Mouse (Mus musculus) thymus, postnatal 0 days (tissue): ENCODE measurements at regions not wholly inside any gene's neighbourhood (a gene's known extent, or its start where the extent isn't known, plus 50 kb on each side); places are given as distances from the start of the nearest gene placed in this dataset.

Experiments
- DNase-seq: peaks from one replicate; pipeline ENCODE4 v3.0.0-alpha.2; 2015; ENCODE audit warnings: low spot score

DNA sequence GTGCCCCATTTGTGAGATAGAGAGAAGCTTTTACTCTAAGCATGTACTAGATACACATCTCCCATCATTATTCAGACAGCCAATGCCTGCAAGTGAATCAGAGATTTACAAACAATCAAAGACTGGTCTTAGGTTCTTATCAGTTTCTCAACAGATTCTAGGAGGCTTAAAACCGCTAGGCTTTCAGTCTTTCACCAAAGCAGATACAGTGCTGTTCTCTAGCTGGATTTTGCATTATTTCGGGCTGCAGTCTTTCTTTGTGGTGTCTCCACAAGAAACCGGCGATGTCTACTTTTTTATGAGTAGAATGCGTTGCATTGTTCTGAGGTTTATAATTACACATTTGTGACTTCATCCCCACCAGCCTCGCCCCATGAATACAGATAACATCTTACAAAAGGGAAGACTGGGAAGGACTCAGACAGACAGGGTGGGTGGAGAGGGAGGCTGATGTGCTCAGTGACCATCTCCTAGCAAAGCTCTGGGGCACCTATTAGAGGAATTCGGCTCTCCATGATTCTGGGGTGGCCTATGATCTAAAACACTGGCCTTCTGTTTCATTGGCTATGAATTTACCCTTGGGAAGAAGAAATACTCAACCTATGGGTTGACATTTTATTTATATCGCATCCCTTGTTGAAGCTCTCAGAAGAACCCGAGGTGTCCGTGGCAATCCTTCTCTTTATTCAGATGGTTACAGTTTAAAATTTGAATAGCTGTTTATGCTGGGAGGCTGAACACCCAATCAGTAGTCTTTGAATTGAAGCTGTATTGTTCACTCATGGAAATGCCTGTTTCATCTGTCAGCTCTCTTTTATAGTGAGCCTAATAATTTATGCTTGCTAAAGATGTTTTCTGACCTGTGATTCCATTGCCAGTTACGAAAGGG lies 343.8 kb downstream of the Tmem161b start:
- no peak for DNase-seq

DNA sequence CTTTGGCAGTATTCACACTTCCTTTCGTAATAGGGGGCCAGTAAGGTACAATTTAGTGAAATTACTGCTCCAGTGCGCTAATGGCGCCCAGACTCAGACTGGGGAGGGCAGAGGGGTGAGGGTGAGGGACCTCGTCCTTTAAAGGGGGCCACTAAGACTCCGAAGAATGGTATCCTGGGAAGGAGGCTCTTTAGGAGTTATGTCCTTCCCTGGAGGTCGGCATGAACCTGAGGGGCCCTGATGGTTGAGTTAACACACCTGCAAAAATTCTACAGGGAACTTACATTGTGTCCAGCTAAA lies 344.4 kb downstream of the Tmem161b start:
- no peak for DNase-seq

DNA sequence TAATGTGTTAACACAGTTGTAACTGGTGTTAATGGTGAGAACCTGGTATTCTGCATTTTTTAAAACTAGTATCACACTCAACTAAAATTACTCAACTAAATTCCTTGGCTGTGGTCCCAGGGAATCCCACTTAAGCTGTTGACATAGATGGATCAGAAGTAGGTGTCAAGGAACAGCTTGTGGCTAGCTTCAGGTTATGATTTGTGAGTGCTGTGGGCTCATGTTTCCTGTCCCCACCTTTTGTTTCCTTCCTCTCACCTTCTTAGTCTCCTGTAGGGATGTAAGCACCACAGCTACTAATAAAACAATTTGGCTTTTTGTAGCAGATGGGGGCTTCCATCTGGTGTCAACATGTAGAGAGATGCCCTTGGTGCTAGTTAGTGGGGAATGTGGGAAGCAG lies 347.3 kb downstream of the Tmem161b start:
- no peak for DNase-seq

DNA sequence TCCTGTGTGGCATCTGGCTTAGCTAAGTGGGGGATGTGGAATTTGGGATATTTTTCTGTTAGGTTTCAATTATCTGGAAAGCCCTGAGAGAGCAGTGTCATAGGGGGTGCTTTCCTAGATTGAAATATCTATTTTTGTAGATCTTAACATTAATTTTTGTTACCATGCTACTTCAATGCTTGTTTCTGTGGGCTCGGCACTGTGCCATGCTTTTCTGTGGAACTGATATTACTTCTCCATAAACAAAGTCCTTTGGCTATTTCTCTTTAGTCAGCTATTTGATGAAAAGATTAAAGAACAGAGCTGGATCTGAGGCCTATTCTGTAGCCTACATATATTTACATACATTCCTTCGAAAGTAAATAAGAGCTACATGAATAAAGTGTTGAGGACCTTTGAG lies 348.1 kb downstream of the Tmem161b start:
- no peak for DNase-seq

DNA sequence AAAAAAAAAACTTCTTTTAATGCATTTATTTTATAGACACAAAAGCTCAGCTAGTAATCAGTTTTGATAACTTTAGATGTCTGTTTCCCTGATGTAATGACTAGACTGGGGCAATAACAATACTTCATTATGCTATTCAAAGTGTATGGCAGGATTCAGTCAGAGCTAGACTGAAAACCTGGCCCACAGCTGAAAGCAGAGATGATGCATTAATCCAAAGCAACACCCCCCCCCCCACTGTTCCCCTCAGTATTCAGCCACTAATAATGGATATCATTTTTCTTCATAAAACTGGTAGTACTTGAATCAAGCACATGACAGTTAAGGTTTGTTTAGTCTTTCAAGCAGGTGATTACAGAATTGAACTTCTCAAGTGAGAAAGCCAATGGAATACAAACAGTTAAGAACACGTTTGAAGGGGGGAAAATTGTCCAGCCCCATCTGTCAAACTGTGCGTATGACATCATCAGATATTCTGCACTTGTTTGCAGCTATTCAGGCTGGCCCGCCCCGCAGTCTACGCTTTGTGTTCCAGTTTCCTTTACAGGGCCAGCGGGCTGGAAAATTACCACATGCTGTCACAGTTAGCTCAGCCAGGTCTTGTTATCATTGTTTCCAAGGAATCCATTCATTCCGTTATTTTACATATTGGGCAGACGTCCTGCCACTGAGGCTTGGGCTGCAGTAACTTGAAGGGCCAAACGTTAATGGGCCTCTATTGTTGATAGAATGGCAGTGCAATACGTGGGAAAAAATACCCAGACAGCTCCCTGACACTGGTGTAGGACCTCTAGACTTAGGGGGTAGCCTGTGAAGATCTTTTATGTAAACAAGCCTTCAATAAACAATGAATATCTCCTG lies 349.1 kb downstream of the Tmem161b start:
- DNase-seq: no peak

DNA sequence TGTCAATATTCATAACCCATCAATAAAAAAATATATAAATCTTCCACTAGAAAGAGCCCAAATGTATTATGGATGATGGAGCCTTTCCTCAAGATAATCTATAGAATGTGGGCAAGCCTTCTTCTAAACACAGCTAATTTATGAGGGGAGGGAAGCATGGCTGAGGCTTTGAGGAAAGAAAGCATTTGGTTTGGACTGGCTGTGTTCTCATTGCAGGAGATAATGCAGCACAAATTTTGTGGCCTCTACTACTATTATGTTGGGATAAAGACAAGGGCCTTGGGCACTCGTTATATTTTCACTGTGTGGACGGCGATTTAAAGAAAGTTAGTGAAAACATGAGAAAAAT lies 349.7 kb downstream of the Tmem161b start:
- no peak for DNase-seq

DNA sequence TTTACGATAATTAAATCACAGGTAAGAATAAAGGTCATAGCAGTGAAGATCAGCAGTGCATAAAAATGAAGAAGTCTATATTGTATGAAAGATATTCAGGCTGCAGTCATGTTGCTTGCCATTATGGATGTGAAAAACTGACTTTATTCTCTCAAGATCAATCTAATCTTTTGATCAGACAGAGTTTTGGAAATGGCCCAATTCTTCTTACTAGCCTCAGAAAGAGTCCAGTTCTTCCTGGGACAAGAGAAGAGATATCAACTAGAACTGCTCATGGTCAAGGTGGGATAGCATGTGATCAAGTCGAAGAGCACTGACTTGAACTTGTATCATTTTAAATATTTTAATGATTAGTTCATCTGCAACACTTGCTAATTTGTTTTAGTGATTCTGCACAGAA lies 350.1 kb downstream of the Tmem161b start:
- DNase-seq: no peak

DNA sequence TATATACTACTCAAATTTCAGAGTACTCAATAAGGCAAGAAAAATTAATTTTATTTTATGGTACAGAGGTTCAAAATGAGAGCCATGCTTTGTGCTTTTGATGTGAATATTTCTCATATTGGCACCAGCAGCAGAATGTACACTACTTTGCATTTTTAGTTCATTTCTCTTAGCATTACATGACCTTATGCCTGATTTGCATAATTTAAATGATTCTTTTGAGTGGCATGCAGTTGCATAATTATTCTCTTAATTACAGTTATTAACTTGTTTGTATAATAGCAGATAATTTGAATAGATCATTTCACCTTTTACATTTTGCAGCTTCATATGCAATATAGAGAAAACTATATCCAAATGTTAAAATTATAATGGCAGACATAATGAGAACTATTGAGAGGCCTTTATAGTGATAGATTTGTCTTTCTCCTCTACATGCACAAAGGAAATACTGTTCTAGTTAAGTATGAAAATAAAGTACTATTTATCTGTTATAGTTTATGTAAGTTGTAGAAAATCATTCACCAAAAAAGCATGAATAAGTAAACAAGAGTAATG lies 374.6 kb downstream of the Tmem161b start:
- DNase-seq: no peak

DNA sequence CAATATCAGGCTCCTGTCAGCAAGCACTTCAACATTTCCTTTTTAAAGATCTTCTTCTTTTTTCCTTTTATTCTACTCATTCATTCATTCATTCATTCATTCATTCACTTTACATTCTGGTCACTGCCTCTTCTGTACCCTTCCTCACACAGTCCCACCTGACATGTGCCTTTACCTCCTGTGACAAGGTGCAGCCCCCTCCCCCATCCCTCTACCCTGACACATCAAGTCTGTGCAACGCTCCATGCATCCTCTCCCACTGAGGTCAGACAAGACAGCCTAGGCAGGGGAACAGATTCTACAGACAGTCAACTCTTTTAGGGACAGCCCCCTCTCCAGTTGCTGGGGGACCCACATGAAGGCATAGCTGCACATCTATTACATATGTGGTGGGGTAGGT lies 380.5 kb downstream of the Tmem161b start:
- DNase-seq: no peak

DNA sequence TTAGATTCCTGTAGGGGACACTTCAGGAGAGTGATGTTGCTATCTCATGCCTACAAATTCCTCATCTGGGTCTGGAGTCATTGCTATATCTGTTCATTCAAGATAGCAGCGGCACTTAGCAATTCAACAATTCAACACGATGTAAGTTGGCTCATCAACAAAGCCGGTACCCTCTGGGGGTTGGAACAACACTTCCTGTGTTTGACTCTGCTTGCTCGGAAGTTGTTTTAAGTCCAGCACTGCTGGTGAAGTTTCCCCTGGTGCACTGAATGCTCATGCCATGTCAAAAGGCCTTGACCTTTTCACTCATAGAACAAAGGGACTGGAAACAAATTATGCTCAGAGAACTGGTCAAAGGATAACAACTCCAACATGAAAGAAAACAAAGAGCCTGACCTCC lies 390.4 kb downstream of the Tmem161b start:
- DNase-seq: no peak

DNA sequence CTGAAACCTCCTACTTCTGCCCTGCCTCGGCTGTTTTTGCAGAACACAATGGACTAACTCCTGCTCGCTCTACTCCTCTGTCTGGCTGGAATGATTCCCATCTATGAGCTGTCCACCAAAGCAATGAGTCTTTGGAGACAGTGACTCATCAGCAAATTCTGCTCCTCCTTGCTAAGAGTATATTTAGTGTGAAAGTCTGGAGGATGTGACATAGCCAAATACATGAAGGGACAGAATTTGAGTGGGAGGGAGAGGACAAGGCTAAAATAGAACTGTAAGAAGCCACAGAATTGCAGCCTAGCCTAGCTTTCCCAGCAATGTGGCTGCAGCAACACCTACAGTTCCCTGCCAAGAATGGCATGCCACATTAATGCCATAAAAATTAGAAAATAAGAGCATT lies 390.9 kb downstream of the Tmem161b start:
- DNase-seq: no peak

DNA sequence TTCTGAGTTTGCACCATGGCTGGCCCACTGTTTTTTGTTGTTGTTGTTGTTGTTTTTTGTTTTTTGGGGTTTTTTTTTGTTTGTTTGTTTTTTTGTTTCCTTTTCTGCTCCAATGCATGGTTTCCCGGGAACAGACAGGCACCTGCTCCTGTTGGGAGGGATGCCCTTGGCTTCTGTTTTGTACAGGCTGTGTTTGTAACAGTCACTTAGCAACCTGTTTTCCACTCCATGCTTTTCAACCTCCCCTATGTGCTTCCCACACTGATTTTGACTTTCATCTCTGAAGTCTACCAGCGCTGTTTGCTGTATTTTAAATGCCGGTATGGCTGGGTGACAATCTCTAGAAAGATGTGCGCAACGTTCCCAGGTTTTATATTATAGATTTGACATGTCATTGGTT lies 402.6 kb downstream of the Tmem161b start:
- DNase-seq: no peak

DNA sequence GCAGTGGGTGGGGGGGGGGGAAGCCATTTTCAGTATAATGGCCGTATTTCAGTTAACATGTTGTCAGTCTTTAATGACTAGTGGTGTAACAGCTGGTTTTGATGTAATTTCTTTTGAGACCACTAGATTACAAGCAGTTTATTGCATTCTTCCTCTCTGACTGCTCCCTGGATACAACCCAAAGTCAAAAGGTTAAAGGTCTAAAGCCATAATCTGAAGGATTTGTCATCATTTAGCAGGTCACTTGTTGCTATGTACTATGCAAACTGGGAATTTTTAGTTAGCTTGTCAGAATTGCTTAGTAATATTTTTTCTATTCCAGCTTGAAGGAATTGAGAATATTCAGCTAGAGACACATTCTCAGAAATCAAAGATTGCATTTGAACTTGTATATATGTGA lies 403.4 kb downstream of the Tmem161b start:
- DNase-seq: no peak

DNA sequence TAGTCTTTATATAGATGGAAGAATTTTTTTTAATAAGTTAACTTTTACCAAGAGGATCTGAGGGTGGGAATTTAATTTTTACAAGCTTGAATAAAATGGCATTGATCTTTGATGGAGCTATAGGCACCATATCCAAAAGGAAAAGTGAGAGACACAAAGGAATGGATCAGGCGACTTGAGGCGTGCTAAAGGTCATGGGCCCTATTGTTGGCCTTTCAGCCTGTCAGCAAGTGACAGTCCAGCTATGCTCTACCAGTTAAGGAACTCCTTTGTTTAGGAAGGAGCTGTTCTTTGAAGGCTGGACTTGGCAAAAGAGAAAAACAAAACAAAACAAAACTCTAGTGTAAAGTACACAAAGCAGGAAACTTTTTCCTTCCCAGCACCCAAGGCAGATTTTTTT lies 403.8 kb downstream of the Tmem161b start:
- no peak for DNase-seq

DNA sequence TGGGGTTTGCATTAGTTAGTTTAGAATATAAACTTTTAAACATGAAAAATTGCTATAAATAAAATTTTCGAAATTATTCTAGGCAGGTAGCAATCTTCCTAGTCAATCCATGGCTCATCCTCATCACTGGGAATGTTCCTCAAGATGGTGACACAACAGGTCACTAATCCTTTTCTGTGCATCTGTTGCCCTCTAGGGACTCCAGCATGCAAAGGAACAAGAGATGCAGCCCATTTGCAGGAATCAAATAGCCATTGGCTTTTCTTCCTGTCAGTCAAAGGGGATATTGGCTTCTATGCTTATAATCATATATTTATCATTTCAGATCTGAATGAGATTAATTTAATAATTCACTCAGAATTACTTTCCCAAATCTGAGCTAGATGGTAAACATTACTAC lies 404.3 kb downstream of the Tmem161b start:
- no peak for DNase-seq

DNA sequence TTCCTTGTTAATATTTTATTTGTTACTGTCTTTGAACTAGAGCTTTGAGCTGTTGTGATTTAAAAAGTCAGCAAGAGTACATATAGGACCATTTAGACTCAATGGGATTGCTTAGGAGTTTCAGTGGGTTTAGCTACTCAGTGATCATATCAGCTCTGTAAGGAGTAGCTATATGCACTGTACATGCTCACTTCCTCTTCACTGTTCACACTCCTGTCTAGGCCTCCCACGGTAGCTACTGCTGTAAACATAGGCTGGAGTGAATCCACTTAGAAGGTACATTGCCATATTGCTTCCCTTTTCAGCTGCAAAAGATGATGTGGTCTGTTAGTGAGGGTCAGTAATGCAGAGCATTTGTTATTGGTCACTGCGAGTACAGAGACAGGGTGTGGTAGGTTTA lies 408.6 kb downstream of the Tmem161b start:
- DNase-seq: no peak

DNA sequence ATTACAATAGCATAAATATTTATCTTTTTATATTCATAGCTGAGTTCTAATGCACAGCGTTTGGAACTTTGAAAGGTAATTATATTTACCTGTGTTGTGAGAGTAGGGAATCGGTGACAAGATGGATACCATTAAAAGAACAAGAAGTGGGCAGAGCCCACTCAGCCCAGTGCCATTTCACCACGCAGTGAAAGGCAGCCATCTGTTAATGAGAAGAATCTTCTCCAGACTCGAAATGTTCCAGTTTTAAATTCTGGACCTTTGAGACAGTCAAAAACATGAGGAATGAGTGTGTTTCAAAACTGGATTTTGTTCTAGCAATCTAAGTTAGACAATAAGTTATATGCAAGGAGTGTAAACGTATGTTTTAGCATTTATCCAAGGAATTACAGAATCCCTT lies 410.4 kb downstream of the Tmem161b start:
- no peak for DNase-seq

DNA sequence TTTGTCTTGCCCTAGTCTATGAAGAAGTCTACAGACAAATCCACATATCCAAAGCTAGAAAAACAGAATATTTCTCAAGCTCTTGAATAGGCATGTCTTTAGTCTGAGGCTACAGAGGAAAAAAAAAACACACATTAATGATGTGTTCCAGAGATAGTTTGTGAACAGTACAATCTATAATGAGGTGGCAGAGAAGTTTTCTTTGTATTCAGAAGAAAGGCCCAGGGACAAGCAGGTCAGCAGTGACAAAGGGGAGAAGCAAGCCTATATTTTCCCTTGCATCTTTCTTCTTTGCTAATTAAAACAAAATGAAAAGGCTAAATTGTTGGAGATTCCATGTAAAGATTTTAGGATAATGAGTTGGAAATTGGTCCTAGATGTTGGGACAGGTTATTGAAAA lies 414.7 kb downstream of the Tmem161b start:
- no peak for DNase-seq

DNA sequence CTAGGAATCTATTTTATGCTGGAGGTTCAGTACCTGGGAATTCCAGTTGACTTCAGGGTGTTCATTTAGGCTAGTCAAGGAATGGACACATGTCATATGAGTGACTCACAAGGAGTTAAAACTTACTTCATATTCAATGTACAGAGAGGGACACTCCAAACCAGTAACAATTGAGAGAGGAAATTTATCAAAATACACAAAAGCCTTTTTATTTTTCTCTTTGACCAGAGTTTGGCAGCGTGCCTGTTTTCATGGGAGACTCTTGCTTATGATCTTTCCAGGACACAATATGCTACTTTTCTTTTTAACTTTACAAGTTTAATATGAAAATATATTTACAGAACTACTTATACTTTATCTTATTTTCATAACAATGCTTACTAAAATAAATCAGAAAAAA lies 415.5 kb downstream of the Tmem161b start:
- DNase-seq: no peak

DNA sequence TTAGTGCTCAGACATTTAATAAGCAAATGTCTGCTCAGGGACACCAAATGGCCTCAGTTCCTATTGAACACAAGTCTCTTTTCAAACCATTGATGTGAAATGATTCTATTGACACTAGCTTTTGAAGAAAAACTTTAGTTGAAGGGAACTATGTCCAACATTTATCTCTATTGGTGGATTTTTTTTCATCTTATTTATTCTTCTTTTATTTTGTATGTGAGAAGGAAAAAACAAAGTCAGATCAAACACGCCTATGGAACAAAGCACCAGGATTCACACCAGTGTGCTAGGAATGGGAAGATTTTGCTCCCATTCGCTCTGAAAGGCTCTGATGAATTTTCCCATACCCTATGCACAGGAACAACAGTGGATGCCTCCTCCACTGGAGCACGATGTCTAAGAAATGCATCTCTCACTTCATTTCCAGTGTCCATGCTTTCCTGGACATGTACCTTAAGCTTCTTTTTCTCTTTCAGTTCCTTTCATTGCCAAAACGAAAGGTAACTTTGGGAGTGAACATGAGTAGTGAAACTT lies 416.4 kb downstream of the Tmem161b start:
- no peak for DNase-seq

DNA sequence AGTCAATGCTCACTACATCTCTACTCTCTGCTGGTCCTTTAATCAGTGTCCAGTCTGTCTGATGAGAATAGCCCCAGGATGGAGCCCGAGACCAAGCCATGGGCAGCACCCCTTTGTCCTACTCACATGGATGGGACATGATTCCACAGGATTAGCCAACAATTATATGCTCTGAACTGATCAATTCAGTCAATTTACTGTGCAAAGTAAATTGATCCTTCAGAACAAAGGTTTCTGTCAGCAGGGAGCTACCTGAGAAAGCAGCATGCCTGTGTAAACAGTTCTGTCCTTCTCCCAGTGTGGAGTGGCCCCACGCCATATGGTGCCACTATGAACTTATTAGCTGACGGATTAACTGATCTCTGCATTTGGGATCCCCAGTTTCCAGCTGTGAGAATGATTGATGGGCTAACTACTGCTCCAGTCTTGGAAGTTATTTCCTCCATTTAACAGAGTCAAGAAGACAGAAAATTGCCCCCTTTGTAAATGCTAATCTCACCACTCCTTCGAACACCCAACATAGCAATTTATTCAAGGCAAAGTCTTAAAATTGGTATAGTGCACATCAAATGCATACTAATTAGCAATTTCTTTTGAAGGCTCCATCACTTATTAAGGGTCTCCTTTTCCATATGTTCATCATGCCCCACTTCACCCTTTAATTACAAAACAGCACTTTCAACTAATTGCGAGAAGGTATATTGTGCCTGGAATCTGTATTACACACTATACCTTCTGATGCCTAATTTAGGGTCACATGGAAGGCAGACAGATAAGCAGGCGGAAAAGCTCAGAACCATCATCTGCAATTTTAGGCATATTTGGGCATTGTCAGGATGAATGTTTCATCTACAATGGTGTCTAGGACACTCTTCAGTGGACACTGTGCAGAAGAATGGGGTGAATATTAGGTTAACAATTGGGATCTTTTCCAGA lies 417.3 kb downstream of the Tmem161b start:
- DNase-seq: no peak
